7 mouse cellular contexts compared by ENCODE assay signal in genomic region chr11:68555918-68556584, GRCm38 (mm10). TPM values are rescaled to one million over a fixed set of nuclear protein-coding genes. Genes with fewer than 3 reads are reported as not detected.
A peak's percentile ranks its signal among the peaks of the same experiment; 100 is the strongest.
DNase-seq lines count a peak whose midpoint lies in the region; ATAC-seq and TF ChIP-seq lines count a peak whose summit lies in the region.

Gene Mfsd6l (plus strand): TSS chr11:68556186.

- TF ChIP-seq CTCF in lung, embryonic 14.5 days (IDR thresholded peaks at IDR 0.05; ENCODE audit: low read depth), result peak; percentile 80
- TF ChIP-seq CTCF in stomach, postnatal 0 days (IDR thresholded peaks at IDR 0.05; ENCODE audit: low read depth), result peak; percentile 84

- ATAC-seq in lung, embryonic 14.5 days (ENCODE audit: insufficient read depth), result peak; percentile 40
- ATAC-seq in stomach, postnatal 0 days (ENCODE audit: low FRiP score, low TSS enrichment), result peak; percentile 93
- no peak for ATAC-seq in erythroblast, adult 5-6 weeks (replicated peaks; ENCODE audit: low FRiP score, poor library complexity, severe bottlenecking)

- H3K9me3 ChIP-seq in lung, embryonic 14.5 days (ENCODE audit: low read depth, low read length), result no peaks in the 10 kb centered on the region
- no peaks in the 10 kb centered on the region for H3K9me3 ChIP-seq in stomach, postnatal 0 days (ENCODE audit: control insufficient read depth, low read length)

- peak within 1 kb of the TSS; percentile 38 for H3K4me3 ChIP-seq in lung, embryonic 14.5 days (ENCODE audit: low read depth, low read length)
- peak within 1 kb of the TSS; percentile 36 for H3K4me3 ChIP-seq in stomach, postnatal 0 days (ENCODE audit: low read depth, low read length)

- H3K9ac ChIP-seq in lung, embryonic 14.5 days, result peak within 1 kb of the TSS; percentile 38
- H3K9ac ChIP-seq in stomach, postnatal 0 days (ENCODE audit: low read length), result peak within 1 kb of the TSS; percentile 31

- TF ChIP-seq EP300 in stomach, postnatal 0 days (optimal IDR thresholded peaks at IDR 0.05), result no peak

- H3K36me3 ChIP-seq in lung, embryonic 14.5 days (ENCODE audit: insufficient read depth), result no peaks in the 10 kb centered on the region
- no peaks in the 10 kb centered on the region for H3K36me3 ChIP-seq in stomach, postnatal 0 days (ENCODE audit: control insufficient read depth, insufficient read depth, low read length)

- H3K27me3 ChIP-seq in lung, embryonic 14.5 days (ENCODE audit: insufficient read depth, low read length), result no peaks in the 10 kb centered on the region
- no peaks in the 10 kb centered on the region for H3K27me3 ChIP-seq in stomach, postnatal 0 days (ENCODE audit: control insufficient read depth, insufficient read depth, low read length)

- peak within 1 kb of the TSS; percentile 59 for H3K4me2 ChIP-seq in lung, embryonic 14.5 days
- H3K4me2 ChIP-seq in stomach, postnatal 0 days (replicated peaks; ENCODE audit: low read depth), result peak within 1 kb of the TSS; percentile 57

- no peak within 1 kb of the TSS for H3K27ac ChIP-seq in lung, embryonic 14.5 days (ENCODE audit: low read depth)
- H3K27ac ChIP-seq in stomach, postnatal 0 days (replicated peaks), result peak within 1 kb of the TSS; percentile 45

- WGBS in lung, embryonic 14.5 days, result 8% methylated on average over 37 of the region's 37 CpGs
- 8% methylated on average over 37 of the region's 37 CpGs for WGBS in stomach, postnatal 0 days

- H3K4me1 ChIP-seq in lung, embryonic 14.5 days (ENCODE audit: insufficient read depth), result no peaks in the 10 kb centered on the region
- H3K4me1 ChIP-seq in stomach, postnatal 0 days (replicated peaks; ENCODE audit: control insufficient read depth, insufficient read depth), result no peaks in the 10 kb centered on the region

- peak; percentile 43 for DNase-seq in ZHBTc4 (ENCODE audit: low read depth, low spot score)
- peak; percentile 55 to 60 for DNase-seq in cerebellum, postnatal 36 days
- DNase-seq in kidney, adult 11 months, result peak; percentile 87
- DNase-seq in lung, embryonic 14.5 days, result peak; percentile 80
- peak; percentile 96 for DNase-seq in stomach, postnatal 0 days (ENCODE audit: low spot score)
- no peak for DNase-seq in thymus, postnatal 25 days

RNA-seq across cellular contexts. Expression of gene Mfsd6l, which starts in this region (rescaled TPM):
- 1.5 TPM in 2 replicates for polyA plus RNA-seq in lung, embryonic 14.5 days (2014; fragmentation: Nextera tagmentation; extraction: Ambion mirVana)
- polyA plus RNA-seq in stomach, postnatal 0 days (2015; fragmentation: Nextera tagmentation; extraction: Ambion mirVana), result 3.7 and 3.9 TPM in 2 replicates
- total RNA-seq in erythroblast, adult 5-6 weeks (2015; ENCODE audit: low replicate concordance), result not detected in 2 replicates
- total RNA-seq in erythroblast, adult 5-6 weeks (2017; ENCODE audit: low replicate concordance), result not detected in 2 replicates
